Mouse (Mus musculus) thymus, adult 2 months (tissue): Measurements from ENCODE around the gene Mgea5. TPM values are rescaled to one million over a fixed set of nuclear protein-coding genes. Genes with fewer than 3 reads are reported as not detected.

Source experiments
- DNase-seq: peaks from one replicate; pipeline ENCODE4 v3.0.0; 2021
- H3K27ac ChIP-seq: fragments of 200-500 bp; 2 replicates; pipeline ENCODE4 v1.5.1; 2012; ENCODE audit warnings: low read length, control low read depth; ENCODE audit not compliant: control insufficient read depth, insufficient read depth
- H3K27me3 ChIP-seq: fragments of 200-500 bp; 2 replicates; pipeline ENCODE4 v1.6.1; 2012; ENCODE audit warnings: mild to moderate bottlenecking, low read length, moderate library complexity, mixed read lengths; ENCODE audit not compliant: control insufficient read depth, insufficient read depth
- H3K36me3 ChIP-seq: fragments of 200-500 bp; 2 replicates; pipeline ENCODE4 v1.6.1; 2012; ENCODE audit warnings: mild to moderate bottlenecking, low read length, moderate library complexity; ENCODE audit not compliant: control insufficient read depth, insufficient read depth
- H3K4me1 ChIP-seq: fragments of 200-500 bp; replicated peaks from 2 replicates; pipeline ENCODE4 v1.6.1; 2012; ENCODE audit warnings: low read length; ENCODE audit not compliant: control insufficient read depth, insufficient read depth
- H3K4me3 ChIP-seq: fragments of 200-500 bp; 2 replicates; pipeline ENCODE4 v1.5.1; 2012; ENCODE audit warnings: mild to moderate bottlenecking, low read length, control low read depth, moderate library complexity; ENCODE audit not compliant: control insufficient read depth, insufficient read depth
- CTCF ChIP-seq: fragments of 200-500 bp; IDR thresholded peaks from 2 replicates; pipeline ENCODE4 v1.5.1; 2012; ENCODE audit warnings: mild to moderate bottlenecking, control low read depth, low read length, moderate library complexity, borderline replicate concordance; ENCODE audit not compliant: control insufficient read depth, poor library complexity, insufficient read depth; ENCODE audit errors: extremely low read depth
- POLR2A ChIP-seq: fragments of 200-500 bp; IDR thresholded peaks from 2 replicates; pipeline ENCODE4 v1.6.1; 2012; ENCODE audit warnings: mild to moderate bottlenecking, low read length, control low read depth, moderate library complexity; ENCODE audit not compliant: control insufficient read depth, poor library complexity, insufficient read depth; ENCODE audit errors: extremely low read depth
- WGBS: fragments of 180-500 bp; shearing (Covaris S2); methylation state at CpG from one replicate; pipeline ENCODE4 v1.1.7; 2018; 5-methylcytosine and 5-hydroxymethylcytosine counted together
- polyA plus RNA-seq: library from polyadenylated mRNA; depleted of rRNA; stranded (reverse); fragments of >200 nt; gene quantifications from 2 replicates; pipeline ENCODE4 v1.2.3, GENCODE M21; 2012

Mgea5 gene
- polyA plus RNA-seq, 1 experiment: 74.2 TPM

- Histone ChIP-seq H3K27ac (no peak overlapping the region), H3K36me3 (no peaks in the 10 kb centered on the region), H3K4me1 (peaks cover 25% of the 10 kb centered on the region), H3K4me3 (no peak overlapping the region), H3K27me3 (peaks cover 20% of the 10 kb centered on the region)
- no peak for DNase-seq
- WGBS: 38% methylated on average over 32 of the region's 32 CpGs
- no peak for TF ChIP-seq POLR2A
- TF ChIP-seq CTCF: no peak
Measured at GRCm38 (mm10) chr19:45745344-45746152, 38.1 kb downstream of the Mgea5 start.

GRCm38 (mm10) chr19:45743619-45744018 lies 40.0 kb downstream of the Mgea5 start:
- Histone ChIP-seq H3K36me3 (no peaks in the 10 kb centered on the region), H3K4me3 (no peak overlapping the region), H3K27ac (no peak overlapping the region), H3K4me1 (peaks cover 23% of the 10 kb centered on the region), H3K27me3 (peaks cover 20% of the 10 kb centered on the region)
- DNase-seq: no peak
- 91% methylated on average over 7 of the region's 7 CpGs for WGBS
- TF ChIP-seq CTCF (no peak), POLR2A (no peak)

- H3K4me3 ChIP-seq: no peak overlapping the region
- peaks cover 20% of the 10 kb centered on the region for H3K27me3 ChIP-seq
- TF ChIP-seq CTCF: no peak
Measured at GRCm38 (mm10) chr19:45742984-45743575, 40.6 kb downstream of the Mgea5 start.

GRCm38 (mm10) chr19:45742218-45742983 lies 41.2 kb downstream of the Mgea5 start, which contains the start of gene Fgf8:
Fgf8 (minus strand) TSS chr19:45742915.
- Histone ChIP-seq H3K4me3 (peak within 1 kb of the TSS; percentile 29), H3K27me3 (peaks cover 20% of the 10 kb centered on the region), H3K4me1 (peaks cover 17% of the 10 kb centered on the region), H3K27ac (no peak within 1 kb of the TSS), H3K36me3 (no peaks in the 10 kb centered on the region)
- DNase-seq: no peak
- WGBS: 2% methylated on average over 66 of the region's 68 CpGs
- TF ChIP-seq POLR2A (no peak), CTCF (no peak)

More at GRCm38 (mm10) chr19:45742984-45743575, 40.6 kb downstream of the Mgea5 start:
- Histone ChIP-seq H3K27ac (no peak overlapping the region), H3K36me3 (no peaks in the 10 kb centered on the region), H3K4me1 (peaks cover 18% of the 10 kb centered on the region)
- WGBS: 17% methylated on average over 41 of the region's 44 CpGs
- DNase-seq: no peak

GRCm38 (mm10) chr19:45741431-45742217 lies 42.0 kb downstream of the Mgea5 start:
- no peak overlapping the region for H3K27ac ChIP-seq
- H3K36me3 ChIP-seq: no peaks in the 10 kb centered on the region
- H3K27me3 ChIP-seq: peaks cover 20% of the 10 kb centered on the region
- H3K4me3 ChIP-seq: no peak overlapping the region
- peaks cover 20% of the 10 kb centered on the region for H3K4me1 ChIP-seq
- no peak for DNase-seq
- TF ChIP-seq CTCF: no peak
- TF ChIP-seq POLR2A: no peak
- 20% methylated on average over 45 of the region's 45 CpGs for WGBS

GRCm38 (mm10) chr19:45740817-45741216 lies 42.8 kb downstream of the Mgea5 start:
- TF ChIP-seq POLR2A: no peak
- TF ChIP-seq CTCF: no peak
- Histone ChIP-seq H3K27me3 (peaks cover 20% of the 10 kb centered on the region), H3K4me3 (no peak overlapping the region), H3K36me3 (no peaks in the 10 kb centered on the region), H3K27ac (no peak overlapping the region), H3K4me1 (peaks cover 17% of the 10 kb centered on the region)
- no peak for DNase-seq
- 74% methylated on average over 7 of the region's 7 CpGs for WGBS
